Mouse (Mus musculus): Measurements from ENCODE around the gene Arl5c.
A peak's percentile ranks its signal among the peaks of the same experiment; 100 is the strongest.

Gene Arl5c

GRCm38 (mm10) chr11:98019883-98020610 lies 24.1 kb upstream of the Arl5c start:
- DNase-seq (ENCODE audit: low spot score in 2 of 2): no peak

- DNase-seq (ENCODE audit: low spot score in 2 of 2): peak; percentile 67 to 75
Observed at GRCm38 (mm10) chr11:98018858-98019641, 23.1 kb upstream of the Arl5c start.

- DNase-seq (ENCODE audit: low spot score in 2 of 2): no peak
Observed at GRCm38 (mm10) chr11:98018222-98018621, 22.2 kb upstream of the Arl5c start.

GRCm38 (mm10) chr11:98016824-98017223 lies 20.8 kb upstream of the Arl5c start:
- DNase-seq (ENCODE audit: low spot score in 2 of 2): no peak

GRCm38 (mm10) chr11:98016177-98016576 lies 20.2 kb upstream of the Arl5c start:
- no peak for DNase-seq (ENCODE audit: low spot score in 2 of 2)

- DNase-seq (ENCODE audit: low spot score in 2 of 2): no peak
Observed at GRCm38 (mm10) chr11:98012831-98013230, 16.9 kb upstream of the Arl5c start.

GRCm38 (mm10) chr11:98011716-98012115 lies 15.7 kb upstream of the Arl5c start:
- no peak for DNase-seq (ENCODE audit: low spot score in 2 of 2)

- no peak for DNase-seq (ENCODE audit: low spot score in 2 of 2)
Observed at GRCm38 (mm10) chr11:98008087-98008486, 12.1 kb upstream of the Arl5c start.

GRCm38 (mm10) chr11:98005686-98006085 lies 9.7 kb upstream of the Arl5c start:
- DNase-seq (ENCODE audit: low spot score in 2 of 2): no peak

GRCm38 (mm10) chr11:98005076-98005475 lies 9.1 kb upstream of the Arl5c start:
- no peak for DNase-seq (ENCODE audit: low spot score in 2 of 2)

GRCm38 (mm10) chr11:98004161-98004560 lies 8.2 kb upstream of the Arl5c start:
- peak in 1 of 2 experiments; percentile 58 for DNase-seq (ENCODE audit: low spot score in 2 of 2)

- DNase-seq (ENCODE audit: low spot score in 2 of 2): no peak
Observed at GRCm38 (mm10) chr11:98003171-98003671, 7.2 kb upstream of the Arl5c start.

- no peak for DNase-seq (ENCODE audit: low spot score in 2 of 2)
Observed at GRCm38 (mm10) chr11:98002627-98003026, 6.6 kb upstream of the Arl5c start.

- DNase-seq (ENCODE audit: low spot score in 2 of 2): no peak
Observed at GRCm38 (mm10) chr11:98001986-98002385, 6.0 kb upstream of the Arl5c start.

GRCm38 (mm10) chr11:98001351-98001824 lies 5.4 kb upstream of the Arl5c start:
- no peak for DNase-seq (ENCODE audit: low spot score in 2 of 2)

- no peak for DNase-seq (ENCODE audit: low spot score in 2 of 2)
Observed at GRCm38 (mm10) chr11:98000378-98001140, 4.6 kb upstream of the Arl5c start.

GRCm38 (mm10) chr11:97999748-98000147 lies 3.8 kb upstream of the Arl5c start:
- no peak for DNase-seq (ENCODE audit: low spot score in 2 of 2)

- DNase-seq (ENCODE audit: low spot score in 2 of 2): no peak
Observed at GRCm38 (mm10) chr11:97998898-97999608, 3.1 kb upstream of the Arl5c start.

- no peak for DNase-seq (ENCODE audit: low spot score in 2 of 2)
Observed at GRCm38 (mm10) chr11:97998074-97998793, 2.3 kb upstream of the Arl5c start.

GRCm38 (mm10) chr11:97997387-97997960 lies 1.5 kb upstream of the Arl5c start:
- DNase-seq (ENCODE audit: low spot score in 2 of 2): no peak
